Mouse (Mus musculus) brain, embryonic 18.5 days (tissue): ENCODE results near the gene Liph.
A peak's percentile ranks its signal among the peaks of the same experiment; 100 is the strongest.
"Not testable (repeated sequence)": the region's sequence is repeated elsewhere in the genome, so short reads cannot be mapped to it uniquely, and the experiment has no call there.

Source experiments
- DNase-seq: peaks from one replicate; pipeline ENCODE4 v3.0.0-alpha.2; 2012; ENCODE audit warnings: low read depth, low spot score

Liph gene

GRCm38 (mm10) chr16:21995304-21995703 is at the start of gene Liph:
Gene Liph (minus strand): TSS chr16:21995663.
- no peak for DNase-seq

GRCm38 (mm10) chr16:22043830-22044229 is 48.4 kb upstream of the Liph start:
- no peak for DNase-seq

- no peak for DNase-seq
Observed at GRCm38 (mm10) chr16:22039978-22040377, 44.5 kb upstream of the Liph start.

GRCm38 (mm10) chr16:22038554-22038953 is 43.1 kb upstream of the Liph start:
- DNase-seq: no peak

GRCm38 (mm10) chr16:22027474-22027873 is 32.0 kb upstream of the Liph start:
- DNase-seq: no peak

- no peak for DNase-seq
Observed at GRCm38 (mm10) chr16:22022122-22022521, 26.7 kb upstream of the Liph start.

- no peak for DNase-seq
Observed at GRCm38 (mm10) chr16:22015569-22015968, 20.1 kb upstream of the Liph start.

- DNase-seq: no peak
Observed at GRCm38 (mm10) chr16:22009596-22009995, 14.1 kb upstream of the Liph start.

- DNase-seq: peak; percentile 100
Observed at GRCm38 (mm10) chr16:22009099-22009584, 13.7 kb upstream of the Liph start, which contains the start of gene Senp2. Gene Senp2 (plus strand): TSS chr16:22009484.

GRCm38 (mm10) chr16:22001606-22002005 is 6.1 kb upstream of the Liph start:
- no peak for DNase-seq

GRCm38 (mm10) chr16:22001172-22001571 is 5.7 kb upstream of the Liph start:
- no peak for DNase-seq

- no peak for DNase-seq
Observed at GRCm38 (mm10) chr16:21999941-22000690, 4.7 kb upstream of the Liph start.

GRCm38 (mm10) chr16:21998061-21998460 is 2.6 kb upstream of the Liph start:
- no peak for DNase-seq

- no peak for DNase-seq
Observed at GRCm38 (mm10) chr16:21996881-21997641, 1.6 kb upstream of the Liph start.

GRCm38 (mm10) chr16:21996402-21996801 is 939 bp upstream of the Liph start:
- no peak for DNase-seq

GRCm38 (mm10) chr16:21991774-21992173 is 3.7 kb downstream of the Liph start:
- no peak for DNase-seq

- DNase-seq: not testable (repeated sequence)
Observed at GRCm38 (mm10) chr16:21990893-21991292, 4.6 kb downstream of the Liph start.

- no peak for DNase-seq
Observed at GRCm38 (mm10) chr16:21987956-21988355, 7.5 kb downstream of the Liph start.

GRCm38 (mm10) chr16:21986191-21986590 is 9.3 kb downstream of the Liph start:
- DNase-seq: no peak

GRCm38 (mm10) chr16:21984091-21984490 is 11.4 kb downstream of the Liph start:
- DNase-seq: no peak

- DNase-seq: no peak
Observed at GRCm38 (mm10) chr16:21983581-21983980, 11.9 kb downstream of the Liph start.

GRCm38 (mm10) chr16:21983146-21983545 is 12.3 kb downstream of the Liph start:
- no peak for DNase-seq

- DNase-seq: no peak
Observed at GRCm38 (mm10) chr16:21977347-21977746, 18.1 kb downstream of the Liph start.
